In the genomic region with DNA sequence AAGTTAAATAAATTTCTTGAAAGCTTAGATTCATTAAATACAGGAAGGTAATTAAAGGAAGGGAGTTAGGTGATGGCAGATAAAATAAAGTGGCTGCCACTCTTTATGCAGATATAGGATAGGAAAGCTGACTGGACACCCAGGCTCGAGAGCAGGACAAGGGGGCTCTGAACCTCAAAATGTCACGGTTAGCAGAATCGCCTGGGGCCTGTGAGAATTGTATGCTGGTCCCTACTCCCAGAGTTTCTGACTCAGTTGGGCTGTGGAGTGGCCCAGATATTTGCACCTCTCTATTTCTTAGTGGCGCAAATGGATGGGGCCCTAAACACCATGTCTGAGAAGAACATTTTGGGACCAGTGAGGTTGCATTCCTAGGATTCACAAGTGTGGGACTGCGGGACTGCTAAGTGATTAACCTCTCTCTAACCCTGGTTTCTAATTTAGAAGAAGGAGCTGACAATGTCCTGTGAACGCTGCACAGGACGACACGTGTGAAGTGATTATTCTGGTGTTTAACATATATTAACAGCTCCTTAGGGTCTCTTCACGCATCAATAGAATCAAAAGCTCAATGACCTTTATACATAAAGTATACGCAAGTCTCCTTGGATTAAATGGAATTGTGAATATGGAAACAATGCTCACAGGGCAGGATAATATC, we compare ENCODE assay signal across 16 mouse cellular contexts.
A peak's percentile ranks its signal among the peaks of the same experiment; 100 is the strongest.
DNase-seq lines count a peak whose midpoint lies in the region; ATAC-seq and TF ChIP-seq lines count a peak whose summit lies in the region.
"Had no signal": no experiment of that assay in that cellular context is flagged by ENCODE, and none has a peak within 500 bp of the region (broad histone marks: within the 10 kb centered on the region; RNA-seq: fewer than 3 reads in every experiment).

No protein-coding gene starts in this region.

- H3K9me3 ChIP-seq in lung, embryonic 14.5 days (ENCODE audit: low read depth, low read length) = no peaks in the 10 kb centered on the region
- H3K9me3 ChIP-seq in forebrain, embryonic 15.5 days = no peaks in the 10 kb centered on the region
- no peaks in the 10 kb centered on the region for H3K9me3 ChIP-seq in hindbrain, embryonic 14.5 days (ENCODE audit: control insufficient read depth, low read length)
- H3K9me3 ChIP-seq in neural tube, embryonic 13.5 days = no peaks in the 10 kb centered on the region
- H3K9me3 ChIP-seq in liver, postnatal 0 days (ENCODE audit: low read length) = no peaks in the 10 kb centered on the region
- H3K9me3 ChIP-seq: embryonic facial prominence, embryonic 13.5 days; heart, embryonic 13.5 days had no signal

- H3K27ac ChIP-seq in lung, embryonic 14.5 days (ENCODE audit: low read depth) = no peak overlapping the region; the same call in 1 of the 2 replicates
- no peak overlapping the region for H3K27ac ChIP-seq in forebrain, embryonic 15.5 days (replicated peaks)
- no peak overlapping the region for H3K27ac ChIP-seq in hindbrain, embryonic 14.5 days
- H3K27ac ChIP-seq in neural tube, embryonic 13.5 days (replicated peaks) = no peak overlapping the region
- H3K27ac ChIP-seq in liver, postnatal 0 days (ENCODE audit: low read depth) = no peak overlapping the region
- H3K27ac ChIP-seq: embryonic facial prominence, embryonic 13.5 days; heart, embryonic 13.5 days; stomach, postnatal 0 days had no signal

- H3K27me3 ChIP-seq in lung, embryonic 14.5 days (ENCODE audit: insufficient read depth, low read length) = no peaks in the 10 kb centered on the region
- H3K27me3 ChIP-seq in forebrain, embryonic 15.5 days = no peaks in the 10 kb centered on the region
- H3K27me3 ChIP-seq in hindbrain, embryonic 14.5 days (ENCODE audit: control insufficient read depth, insufficient read depth, low read length) = no peaks in the 10 kb centered on the region
- H3K27me3 ChIP-seq in neural tube, embryonic 13.5 days = 0 out of 2 replicates have a peak, but pooled peaks cover 5% of the 10 kb centered on the region
- H3K27me3 ChIP-seq in liver, postnatal 0 days (ENCODE audit: insufficient read depth, low read length) = no peaks in the 10 kb centered on the region
- H3K27me3 ChIP-seq: embryonic facial prominence, embryonic 13.5 days; heart, embryonic 13.5 days had no signal

- no peak for DNase-seq in lung, embryonic 14.5 days
- no peak for DNase-seq in lung, postnatal 14 days
- no peak for DNase-seq in hindbrain, embryonic 14.5 days (ENCODE audit: low spot score)
- DNase-seq in frontal cortex, adult 2 months (ENCODE audit: extremely low spot score in 1 of 2, low spot score in 1 of 2) = no peak
- no peak for DNase-seq in liver, postnatal 0 days
- DNase-seq: cerebellum, adult 8-10 months; kidney, adult 8-10 months; liver; lung, adult 2 months; thymus, postnatal 14 days had no signal

- no peak overlapping the region for H3K4me3 ChIP-seq in lung, embryonic 14.5 days (ENCODE audit: low read depth, low read length)
- H3K4me3 ChIP-seq in forebrain, embryonic 15.5 days = no peak overlapping the region
- no peak overlapping the region for H3K4me3 ChIP-seq in hindbrain, embryonic 14.5 days (replicated peaks; ENCODE audit: low read length)
- H3K4me3 ChIP-seq in neural tube, embryonic 13.5 days = no peak overlapping the region
- no peak overlapping the region for H3K4me3 ChIP-seq in liver, postnatal 0 days (ENCODE audit: low read depth, low read length)
- H3K4me3 ChIP-seq: embryonic facial prominence, embryonic 13.5 days; heart, embryonic 13.5 days had no signal

- TF ChIP-seq EP300 in liver, postnatal 0 days (IDR thresholded peaks at IDR 0.05; ENCODE audit: low read depth) = no peak

- 58% methylated on average over 10 of the region's 10 CpGs for WGBS in lung, embryonic 14.5 days
- 29% methylated on average over 10 of the region's 10 CpGs for WGBS in forebrain, embryonic 15.5 days
- WGBS in hindbrain, embryonic 14.5 days = 32% methylated on average over 10 of the region's 10 CpGs
- WGBS in neural tube, embryonic 13.5 days = 27% methylated on average over 10 of the region's 10 CpGs
- WGBS in liver, postnatal 0 days (ENCODE audit: insufficient replicate concordance) = 81% methylated on average over 10 of the region's 10 CpGs

- H3K9ac ChIP-seq in lung, embryonic 14.5 days = no peak overlapping the region
- no peak overlapping the region for H3K9ac ChIP-seq in forebrain, embryonic 15.5 days (replicated peaks)
- H3K9ac ChIP-seq in hindbrain, embryonic 14.5 days = no peak overlapping the region
- no peak overlapping the region for H3K9ac ChIP-seq in neural tube, embryonic 13.5 days
- H3K9ac ChIP-seq in liver, postnatal 0 days (replicated peaks) = no peak overlapping the region
- H3K9ac ChIP-seq: embryonic facial prominence, embryonic 13.5 days; heart, embryonic 13.5 days had no signal

- ATAC-seq in lung, embryonic 14.5 days (ENCODE audit: insufficient read depth) = 0 out of 2 replicates have a peak, but pooled peaks have one; percentile 40
- 0 out of 2 replicates have a peak, but pooled peaks have one; percentile 39 for ATAC-seq in forebrain, embryonic 15.5 days (replicated peaks)
- ATAC-seq in hindbrain, embryonic 14.5 days (ENCODE audit: low FRiP score) = no peak
- ATAC-seq in neural tube, embryonic 13.5 days (ENCODE audit: low read depth) = 0 out of 2 replicates have a peak, but pooled peaks have one; percentile 21
- no peak for ATAC-seq in liver, postnatal 0 days
- ATAC-seq: CD4-positive, CD25-positive, alpha-beta regulatory T cell, adult 4 months had no signal

- H3K36me3 ChIP-seq in lung, embryonic 14.5 days (ENCODE audit: insufficient read depth) = no peaks in the 10 kb centered on the region
- H3K36me3 ChIP-seq in forebrain, embryonic 15.5 days = no peaks in the 10 kb centered on the region
- no peaks in the 10 kb centered on the region for H3K36me3 ChIP-seq in hindbrain, embryonic 14.5 days (replicated peaks; ENCODE audit: control insufficient read depth, insufficient read depth)
- H3K36me3 ChIP-seq in neural tube, embryonic 13.5 days = no peaks in the 10 kb centered on the region
- H3K36me3 ChIP-seq in liver, postnatal 0 days (replicated peaks; ENCODE audit: insufficient read depth, low read length) = no peaks in the 10 kb centered on the region
- H3K36me3 ChIP-seq: embryonic facial prominence, embryonic 13.5 days; heart, embryonic 13.5 days had no signal

- TF ChIP-seq CTCF in lung, embryonic 14.5 days (IDR thresholded peaks at IDR 0.05; ENCODE audit: low read depth) = no peak
- TF ChIP-seq CTCF in liver, postnatal 0 days (IDR thresholded peaks at IDR 0.05; ENCODE audit: low read depth) = no peak

- H3K4me2 ChIP-seq in lung, embryonic 14.5 days = no peak overlapping the region
- H3K4me2 ChIP-seq in forebrain, embryonic 15.5 days (replicated peaks) = peak overlapping the region; percentile 8; the same call in 1 of the 2 replicates
- H3K4me2 ChIP-seq in hindbrain, embryonic 14.5 days (replicated peaks) = 0 out of 2 replicates have a peak overlapping the region, but pooled peaks have one; percentile 31
- H3K4me2 ChIP-seq in neural tube, embryonic 13.5 days = peak overlapping the region; percentile 25
- H3K4me2 ChIP-seq in liver, postnatal 0 days (ENCODE audit: low read depth, low read length) = no peak overlapping the region
- H3K4me2 ChIP-seq: embryonic facial prominence, embryonic 13.5 days; heart, embryonic 13.5 days had no signal

- peaks cover 3% of the 10 kb centered on the region; the same call in 1 of the 2 replicates for H3K4me1 ChIP-seq in lung, embryonic 14.5 days (ENCODE audit: insufficient read depth)
- peaks cover 11% of the 10 kb centered on the region for H3K4me1 ChIP-seq in forebrain, embryonic 15.5 days
- H3K4me1 ChIP-seq in hindbrain, embryonic 14.5 days (replicated peaks; ENCODE audit: control insufficient read depth, insufficient read depth, low read length) = peaks cover 9% of the 10 kb centered on the region
- peaks cover 16% of the 10 kb centered on the region for H3K4me1 ChIP-seq in neural tube, embryonic 13.5 days (replicated peaks)
- H3K4me1 ChIP-seq in liver, postnatal 0 days (ENCODE audit: insufficient read depth) = peaks cover 2% of the 10 kb centered on the region; the same call in 1 of the 2 replicates

Comparison
In these comparisons a context has a peak if more than half of its experiments do, and no peak if none do; other contexts are left out.
1. ATAC-seq: peak in lung, embryonic 14.5 days (single experiment), forebrain, embryonic 15.5 days (single experiment) and neural tube, embryonic 13.5 days (single experiment); none in hindbrain, embryonic 14.5 days (single experiment) and liver, postnatal 0 days (single experiment).
2. H3K4me2 ChIP-seq: peak in forebrain, embryonic 15.5 days (single experiment), hindbrain, embryonic 14.5 days (single experiment) and neural tube, embryonic 13.5 days (single experiment); none in lung, embryonic 14.5 days (single experiment) and liver, postnatal 0 days (single experiment).